Mouse (Mus musculus) left cerebral cortex, adult 18-20 months (tissue): ENCODE data around the gene Sucnr1. TPM values are rescaled to one million over a fixed set of nuclear protein-coding genes. Genes with fewer than 3 reads are reported as not detected.

Experiments used
- DNase-seq, 2 experiments: peaks; one replicate each; pipeline ENCODE4 v3.0.0; 2021 to 2022; ENCODE audit warnings: low spot score in 2 of 2, mixed read lengths in 1 of 2
- total RNA-seq, 2 experiments: library from RNA; stranded (reverse); gene quantifications; 2 replicates each; pipeline ENCODE4 v1.2.3; 2021

Sucnr1 gene
- total RNA-seq, 2 experiments from 2014 or later = not detected

DNA sequence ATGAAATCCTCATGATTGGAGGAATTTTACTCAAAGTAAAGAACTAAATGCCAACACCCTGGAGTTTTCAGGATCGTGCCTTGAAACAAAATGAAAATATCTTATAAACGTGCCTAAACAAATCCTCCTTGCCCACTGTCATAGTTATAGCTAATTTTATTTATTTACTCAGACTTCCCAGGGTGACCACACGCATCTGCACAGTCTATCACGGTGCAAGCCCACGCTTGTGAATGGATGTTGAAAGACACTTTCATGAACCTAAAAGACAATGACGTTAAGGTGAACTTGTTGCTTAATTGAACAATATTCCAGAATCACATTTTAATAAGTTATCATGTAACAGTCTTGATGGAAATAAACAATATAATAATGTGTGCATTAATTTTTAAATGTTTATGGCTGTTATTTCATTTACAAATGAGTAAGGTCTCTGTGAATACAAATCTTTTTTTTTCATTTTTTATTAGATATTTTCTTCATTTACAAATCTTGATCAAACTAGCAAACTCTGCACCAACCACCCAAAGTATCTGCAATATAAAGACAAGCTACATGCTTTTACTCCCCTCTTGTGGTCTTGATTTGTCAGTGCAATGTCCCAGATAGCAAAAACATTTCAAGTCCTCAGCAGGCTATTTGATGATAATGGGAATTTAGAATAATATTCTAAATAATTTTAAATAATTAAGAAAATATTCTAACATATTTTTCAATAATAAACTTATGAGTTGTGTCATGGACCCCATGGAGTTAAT is 30.4 kb downstream of the Sucnr1 start:
- DNase-seq = no peak

DNA sequence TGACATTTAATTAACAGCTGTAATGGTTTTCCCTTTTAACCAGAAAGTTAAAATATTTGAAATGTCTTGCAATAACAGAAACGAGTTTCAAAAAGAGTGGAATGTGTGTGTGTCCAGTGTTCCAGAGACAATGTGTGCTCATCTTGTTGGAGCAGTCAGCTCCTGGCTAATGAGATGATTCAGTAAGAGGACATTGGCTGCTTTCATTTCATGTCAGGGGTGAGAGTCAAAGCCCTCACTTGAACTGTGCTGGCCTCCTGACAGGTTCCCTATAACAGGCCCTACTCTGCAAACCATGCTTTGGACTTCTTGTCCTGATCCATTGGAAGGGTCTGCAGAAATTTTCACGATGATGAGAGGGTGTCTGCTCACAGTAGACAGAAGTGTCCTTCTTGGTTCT is 32.9 kb downstream of the Sucnr1 start:
- DNase-seq = no peak

GRCm38 (mm10) chr3:60121449-60121848 is 39.8 kb downstream of the Sucnr1 start:
- DNase-seq = no peak

- DNase-seq = no peak
These were observed 42.5 kb downstream of the Sucnr1 start for GRCm38 (mm10) chr3:60123859-60124794.

DNA sequence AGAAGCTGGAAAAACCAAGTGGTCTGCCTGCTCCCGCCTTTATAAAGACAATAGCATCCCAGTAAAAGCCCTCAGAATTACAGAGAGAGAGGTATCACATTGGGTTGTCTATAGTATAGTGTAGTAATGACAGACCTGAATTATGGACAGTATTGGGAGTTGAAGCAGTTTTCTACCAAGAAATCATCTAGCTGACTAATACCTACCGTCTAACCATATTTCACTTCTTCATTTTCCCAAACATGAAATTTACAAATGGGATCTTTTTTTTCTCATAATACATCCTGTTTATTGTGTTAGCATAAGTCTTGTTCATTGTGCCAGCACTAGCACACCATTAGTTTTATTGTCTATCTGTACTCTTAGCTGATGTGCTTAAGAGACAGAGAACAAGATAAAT is 44.9 kb downstream of the Sucnr1 start:
- no peak for DNase-seq

DNA sequence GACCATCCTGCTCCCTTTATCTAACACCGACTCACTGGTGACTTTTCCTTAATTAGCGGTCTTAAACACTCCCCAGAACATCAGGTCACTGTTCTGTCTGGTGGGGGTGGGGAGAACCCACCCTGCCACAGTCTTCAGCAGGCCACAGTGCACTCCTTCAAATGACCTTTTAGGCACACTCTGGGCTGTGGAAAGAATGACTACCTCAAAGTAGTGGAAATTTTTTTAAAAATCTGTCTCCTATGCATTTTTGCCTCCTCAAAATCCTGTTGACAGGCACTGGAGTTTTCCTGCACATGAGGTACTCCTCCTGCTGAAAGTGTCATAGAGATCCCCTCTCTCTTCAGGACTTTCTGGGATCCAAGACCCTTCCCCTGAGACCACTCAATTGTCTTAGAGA is 46.6 kb downstream of the Sucnr1 start:
- DNase-seq = no peak

GRCm38 (mm10) chr3:60135801-60136200 is 54.1 kb downstream of the Sucnr1 start:
- no peak for DNase-seq

Other genes with a start within 250 kb of the Sucnr1 start
- gene Gm8298, start 220.8 kb upstream of the Sucnr1 start, total RNA-seq = not detected
- not detected for gene C130079G13Rik, start 156.7 kb upstream of the Sucnr1 start, total RNA-seq
- not detected for gene Aadacl2, start 75.1 kb upstream of the Sucnr1 start, total RNA-seq
- gene Aadac, start 56.2 kb upstream of the Sucnr1 start, total RNA-seq = not detected